ENCODE assay signal across 8 mouse cellular contexts in genomic region chr1:52501688-52502133, GRCm38 (mm10). TPM values are rescaled to one million over a fixed set of nuclear protein-coding genes. Genes with fewer than 3 reads are reported as not detected.
DNase-seq lines count a peak whose midpoint lies in the region; ATAC-seq lines count a peak whose summit lies in the region.

No protein-coding gene starts in this region.

- ATAC-seq in frontal cortex, adult (ENCODE audit: low TSS enrichment) = peak; percentile 22
- ATAC-seq in lung, embryonic 16.5 days (ENCODE audit: low read depth) = peak; percentile 35; the same call in 1 of the 2 replicates
- ATAC-seq in forebrain, embryonic 12.5 days (ENCODE audit: low FRiP score) = no peak

- no peak overlapping the region for H3K4me2 ChIP-seq in lung, embryonic 16.5 days (ENCODE audit: low read depth, low read length)
- H3K4me2 ChIP-seq in forebrain, embryonic 12.5 days = no peak overlapping the region

- DNase-seq in frontal cortex, postnatal 36 days (ENCODE audit: low spot score in 2 of 2) = no peak
- DNase-seq in CD4-positive helper T cell, adult 2 months (ENCODE audit: low read depth, low spot score) = peak; percentile 53
- peak; percentile 50 for DNase-seq in fibroblast of lung, adult 2 months (ENCODE audit: low read depth)
- DNase-seq in left cerebral cortex, adult 11 months (ENCODE audit: low spot score) = no peak
- no peak for DNase-seq in adrenal gland, postnatal 4 days (ENCODE audit: low spot score in 2 of 2)

- H3K27me3 ChIP-seq in lung, embryonic 16.5 days (ENCODE audit: control insufficient read depth, insufficient read depth, low read depth, low read length) = no peaks in the 10 kb centered on the region
- no peaks in the 10 kb centered on the region for H3K27me3 ChIP-seq in forebrain, embryonic 12.5 days

- H3K4me1 ChIP-seq in lung, embryonic 16.5 days (replicated peaks; ENCODE audit: control insufficient read depth, insufficient read depth, low read length) = peaks cover 7% of the 10 kb centered on the region
- no peaks in the 10 kb centered on the region for H3K4me1 ChIP-seq in forebrain, embryonic 12.5 days

- 31% methylated on average over 10 of the region's 10 CpGs for WGBS in lung, embryonic 16.5 days
- WGBS in forebrain, embryonic 12.5 days = 67% methylated on average over 10 of the region's 10 CpGs

- H3K36me3 ChIP-seq in lung, embryonic 16.5 days (ENCODE audit: control insufficient read depth, insufficient read depth, low read length) = no peaks in the 10 kb centered on the region
- no peaks in the 10 kb centered on the region for H3K36me3 ChIP-seq in forebrain, embryonic 12.5 days (replicated peaks)

- H3K9ac ChIP-seq in lung, embryonic 16.5 days (ENCODE audit: low read length) = no peak overlapping the region
- no peak overlapping the region for H3K9ac ChIP-seq in forebrain, embryonic 12.5 days

- no peaks in the 10 kb centered on the region for H3K9me3 ChIP-seq in lung, embryonic 16.5 days (ENCODE audit: control insufficient read depth, low read length)
- H3K9me3 ChIP-seq in forebrain, embryonic 12.5 days = no peaks in the 10 kb centered on the region

- H3K27ac ChIP-seq in lung, embryonic 16.5 days (ENCODE audit: low read length) = peak overlapping the region; percentile 28; the same call in 1 of the 2 replicates
- H3K27ac ChIP-seq in forebrain, embryonic 12.5 days = no peak overlapping the region

- H3K4me3 ChIP-seq in lung, embryonic 16.5 days (ENCODE audit: low read length) = no peak overlapping the region
- no peak overlapping the region for H3K4me3 ChIP-seq in forebrain, embryonic 12.5 days (replicated peaks)

RNA-seq across cellular contexts. Expression of gene Nab1, which starts 1.2 kb away (rescaled TPM):
- polyA plus RNA-seq in lung, embryonic 16.5 days (2015; fragmentation: Nextera tagmentation; extraction: Ambion mirVana) = 11.2 and 12.7 TPM in 2 replicates
- total RNA-seq in adrenal gland, postnatal 4 days (2021) = 10 to 100 TPM; 50.6 to 54.3 TPM
- polyA plus RNA-seq in forebrain, embryonic 12.5 days (2016; fragmentation: Nextera tagmentation; extraction: Ambion mirVana) = 6.6 and 10.1 TPM in 2 replicates

Comparison
In these comparisons a context has a peak if more than half of its experiments do, and no peak if none do; other contexts are left out.
1. DNase-seq: peak in CD4-positive helper T cell, adult 2 months (single experiment) and fibroblast of lung, adult 2 months (single experiment); none in frontal cortex, postnatal 36 days (0 of 2), left cerebral cortex, adult 11 months (single experiment) and adrenal gland, postnatal 4 days (0 of 2).